Mouse (Mus musculus): ENCODE measurements around the gene Tuft1.

The Tuft1 gene

DNA sequence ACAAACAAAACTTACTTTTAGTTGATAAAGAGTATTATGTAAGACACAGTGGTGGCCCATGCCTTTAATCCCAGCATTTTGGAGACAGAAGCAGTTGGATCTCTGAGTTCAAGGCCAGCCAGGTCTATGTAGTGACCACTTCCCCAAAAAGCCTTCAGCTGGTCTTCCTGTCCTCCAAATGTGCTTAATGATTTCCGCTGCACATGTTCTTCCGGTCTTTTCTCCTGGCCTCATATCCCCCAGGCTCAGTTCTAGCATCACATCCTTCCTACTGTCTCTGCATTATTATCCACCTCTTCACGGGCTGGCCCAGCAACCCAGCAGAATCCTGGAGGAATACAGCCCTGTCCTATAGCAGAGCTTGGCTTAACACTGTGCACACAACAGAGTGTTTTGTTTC is 49.1 kb downstream of the Tuft1 start:
- intact Hi-C loops (cut with DNase I) = loop anchor here (10.0 kb wide), 2 partner anchors 55 to 115 kb away; no protein-coding TSS in a partner anchor

- intact Hi-C loops (cut with DNase I) = loop anchor here (2.0 to 5.0 kb wide), 3 partner anchors 65 to 235 kb away; no protein-coding TSS in a partner anchor
Measured at GRCm38 (mm10) chr3:94601959-94602358, 56.7 kb downstream of the Tuft1 start.

GRCm38 (mm10) chr3:94597224-94597779 is 61.4 kb downstream of the Tuft1 start:
- intact Hi-C loops (cut with DNase I) = no loop called here

DNA sequence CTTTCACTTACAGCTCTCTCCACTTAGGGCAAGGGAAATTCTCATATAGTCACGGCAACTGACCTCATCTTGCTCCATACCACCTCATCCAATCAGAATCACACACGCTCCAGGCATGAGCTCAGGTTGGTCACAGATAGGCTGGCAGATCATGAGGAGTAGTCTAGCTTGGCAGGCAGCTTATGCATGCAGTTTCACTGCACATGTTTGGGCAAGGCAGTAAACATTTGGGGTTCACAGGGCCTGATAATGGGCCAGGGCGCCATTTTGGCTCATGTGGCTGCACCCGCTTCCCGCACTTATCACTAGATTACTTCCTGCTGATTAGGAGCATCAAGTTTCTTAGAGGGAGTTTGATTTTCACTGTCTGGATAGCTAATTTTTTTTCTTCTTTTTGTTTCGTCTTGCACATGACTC is 62.8 kb downstream of the Tuft1 start:
- intact Hi-C loops (cut with DNase I) = no loop called here

GRCm38 (mm10) chr3:94591066-94591465 is 67.6 kb downstream of the Tuft1 start:
- intact Hi-C loops (cut with DNase I) = no loop called here

DNA sequence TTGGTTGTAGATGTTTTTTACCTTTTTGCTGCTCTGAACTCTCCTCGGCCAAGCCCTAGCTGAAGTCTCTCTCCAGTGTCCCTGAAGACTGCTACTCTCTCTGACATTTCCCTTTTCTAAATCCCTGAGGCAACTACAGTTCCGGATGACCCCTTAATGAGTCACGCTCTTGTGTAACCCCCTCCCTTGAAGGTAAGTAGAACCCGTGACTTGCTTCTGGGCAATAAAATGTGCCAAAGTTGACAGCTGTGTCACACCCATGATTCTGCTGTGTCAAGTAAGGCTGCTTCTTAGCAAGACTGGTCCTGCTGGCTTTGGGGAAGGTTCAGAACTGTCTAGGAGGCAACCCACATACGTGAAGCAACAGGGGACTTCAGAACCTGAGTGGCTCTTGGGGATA is 70.7 kb downstream of the Tuft1 start:
- intact Hi-C loops (cut with DNase I) = no loop called here

GRCm38 (mm10) chr3:94582944-94583343 is 75.7 kb downstream of the Tuft1 start:
- intact Hi-C loops (cut with DNase I) = no loop called here

- intact Hi-C loops (cut with DNase I) = no loop called here
Measured at GRCm38 (mm10) chr3:94582456-94582891, 76.2 kb downstream of the Tuft1 start, which contains the start of gene Snx27. Gene Snx27 (minus strand): TSS chr3:94582716.

GRCm38 (mm10) chr3:94581793-94582455 is 76.7 kb downstream of the Tuft1 start:
- intact Hi-C loops (cut with DNase I) = no loop called here

- intact Hi-C loops (cut with DNase I) = no loop called here
Measured at GRCm38 (mm10) chr3:94581138-94581780, 77.4 kb downstream of the Tuft1 start.

- intact Hi-C loops (cut with DNase I) = no loop called here
Measured at GRCm38 (mm10) chr3:94574506-94574905, 84.2 kb downstream of the Tuft1 start.

DNA sequence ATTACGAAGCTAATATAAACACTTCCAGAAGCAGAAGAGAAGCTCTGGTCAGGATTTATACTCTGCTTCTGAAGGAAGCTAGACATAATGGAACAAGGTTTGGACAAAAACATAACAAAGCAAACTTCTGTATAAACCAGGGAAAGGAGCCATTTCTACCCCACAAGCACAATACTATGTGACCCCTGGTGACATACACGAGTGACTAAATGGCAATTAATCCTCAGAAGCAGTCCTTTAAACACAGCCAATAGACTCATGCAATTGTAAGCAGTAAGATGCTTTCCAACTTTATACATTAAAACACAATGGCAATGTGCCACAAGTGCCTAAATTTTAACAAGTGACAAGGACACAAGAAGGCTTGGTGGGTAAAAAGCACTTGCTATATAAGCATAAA is 91.4 kb downstream of the Tuft1 start:
- intact Hi-C loops (cut with DNase I) = no loop called here

DNA sequence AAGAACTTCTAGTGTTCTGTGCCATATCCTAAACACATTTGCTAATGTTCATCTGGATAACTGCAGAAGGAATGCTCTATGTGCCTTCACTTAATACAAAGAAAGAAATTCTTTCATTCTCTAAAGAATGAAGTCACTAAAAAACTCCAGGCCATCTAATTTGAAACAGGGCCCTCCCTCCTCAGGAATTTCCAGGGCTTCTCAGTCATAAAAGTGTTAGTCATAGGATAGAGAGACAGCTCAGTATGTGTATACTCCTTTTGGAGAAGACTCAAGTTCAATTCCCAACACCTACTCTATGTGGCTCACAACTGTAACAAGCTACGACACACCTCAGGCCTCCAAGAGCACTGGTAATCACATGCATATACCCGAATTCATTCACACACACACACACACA is 93.1 kb downstream of the Tuft1 start:
- intact Hi-C loops (cut with DNase I) = no loop called here

DNA sequence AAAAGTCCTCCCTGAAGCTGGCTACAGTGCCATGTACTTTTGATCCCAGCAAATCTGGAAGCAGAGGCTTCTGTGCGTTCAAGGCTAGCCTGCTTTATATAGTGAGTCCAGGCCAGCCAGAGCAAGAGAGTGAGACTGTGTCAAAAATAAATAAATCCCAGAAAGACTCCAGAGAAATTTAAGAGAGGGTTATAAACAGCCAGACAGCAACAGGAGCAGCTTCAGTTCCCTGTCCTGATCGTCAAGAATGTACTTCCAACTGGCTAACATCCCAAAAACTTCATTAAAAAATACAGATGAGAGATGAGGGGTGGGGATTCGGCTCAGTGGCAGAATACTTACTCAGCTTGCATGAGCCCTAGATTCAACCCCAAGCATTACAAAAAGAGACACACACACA is 93.5 kb downstream of the Tuft1 start:
- intact Hi-C loops (cut with DNase I) = no loop called here

DNA sequence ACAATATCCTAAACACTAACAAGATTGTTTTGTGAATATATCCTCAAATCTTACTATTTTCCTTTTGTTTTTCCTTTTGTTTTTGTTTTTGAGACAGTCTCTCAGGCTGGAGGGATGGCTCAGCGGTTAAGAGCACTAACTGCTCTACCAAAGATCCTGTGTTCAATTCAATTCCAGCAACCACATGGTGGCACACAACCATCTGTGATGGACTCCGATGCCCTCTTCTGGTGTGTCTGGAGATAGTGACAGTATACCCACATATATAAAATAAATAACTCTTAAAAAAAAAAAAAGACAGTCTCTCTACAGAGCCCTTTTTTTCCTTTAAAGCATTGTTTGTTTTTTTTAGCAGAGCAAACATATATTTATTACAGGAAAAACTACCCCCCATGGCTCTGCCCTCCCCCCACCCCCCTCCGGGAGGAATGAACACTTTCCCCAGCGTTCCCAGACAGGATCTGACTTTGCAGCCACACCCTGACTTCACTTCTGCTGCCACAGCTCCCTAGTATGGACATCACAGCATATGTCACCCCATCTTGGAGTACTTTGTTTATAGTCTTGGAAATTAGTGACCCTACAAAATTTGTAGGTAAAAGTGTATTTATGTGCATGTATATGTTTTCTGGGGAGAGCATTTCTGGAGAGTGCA is 94.2 kb downstream of the Tuft1 start:
- intact Hi-C loops (cut with DNase I) = no loop called here

- intact Hi-C loops (cut with DNase I) = no loop called here
Measured at GRCm38 (mm10) chr3:94563163-94563562, 95.5 kb downstream of the Tuft1 start.
